Mouse (Mus musculus) retina, postnatal 1 day (tissue): ENCODE data around the gene B3galt4.
"Not testable (repeated sequence)": the region's sequence is repeated elsewhere in the genome, so short reads cannot be mapped to it uniquely, and the experiment has no call there.

ENCODE experiments used
- DNase-seq: peaks from one replicate; pipeline ENCODE4 v3.0.0-alpha.2; 2012

B3galt4 gene

DNA sequence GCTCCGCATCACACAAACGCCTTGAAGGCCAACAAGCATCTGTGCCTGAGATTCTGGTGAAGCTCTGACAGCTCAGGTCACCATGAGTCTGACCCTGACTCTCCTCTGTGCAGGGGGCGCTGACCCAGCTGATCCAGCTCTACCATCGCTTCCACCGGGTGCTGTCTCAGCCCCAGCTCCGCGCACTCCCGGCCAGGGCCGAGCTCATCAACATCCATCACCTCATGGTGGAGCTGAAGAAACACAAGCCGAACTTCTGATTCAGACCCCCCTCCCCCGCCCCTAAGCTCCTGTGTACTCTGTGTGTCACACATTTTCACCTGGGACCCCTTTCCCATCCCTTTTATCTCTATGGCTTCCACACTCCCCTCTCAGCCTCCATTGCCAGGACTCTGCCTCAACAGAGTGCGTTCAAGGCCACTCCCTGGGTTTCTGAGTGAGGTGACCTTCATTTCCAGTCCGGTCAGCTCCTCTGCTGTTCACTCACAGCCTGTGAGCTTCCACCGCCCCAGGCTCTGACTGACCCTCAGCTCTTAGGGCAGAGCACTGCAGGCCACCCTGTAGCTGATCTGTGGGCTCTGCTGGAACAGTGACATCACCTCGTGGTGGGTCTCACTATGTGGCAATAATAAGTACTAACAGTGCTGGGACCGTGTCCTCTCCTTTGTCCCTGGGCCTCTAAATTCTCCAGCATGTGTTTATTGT, 14.7 kb upstream of the B3galt4 start:
- DNase-seq: no peak

DNA sequence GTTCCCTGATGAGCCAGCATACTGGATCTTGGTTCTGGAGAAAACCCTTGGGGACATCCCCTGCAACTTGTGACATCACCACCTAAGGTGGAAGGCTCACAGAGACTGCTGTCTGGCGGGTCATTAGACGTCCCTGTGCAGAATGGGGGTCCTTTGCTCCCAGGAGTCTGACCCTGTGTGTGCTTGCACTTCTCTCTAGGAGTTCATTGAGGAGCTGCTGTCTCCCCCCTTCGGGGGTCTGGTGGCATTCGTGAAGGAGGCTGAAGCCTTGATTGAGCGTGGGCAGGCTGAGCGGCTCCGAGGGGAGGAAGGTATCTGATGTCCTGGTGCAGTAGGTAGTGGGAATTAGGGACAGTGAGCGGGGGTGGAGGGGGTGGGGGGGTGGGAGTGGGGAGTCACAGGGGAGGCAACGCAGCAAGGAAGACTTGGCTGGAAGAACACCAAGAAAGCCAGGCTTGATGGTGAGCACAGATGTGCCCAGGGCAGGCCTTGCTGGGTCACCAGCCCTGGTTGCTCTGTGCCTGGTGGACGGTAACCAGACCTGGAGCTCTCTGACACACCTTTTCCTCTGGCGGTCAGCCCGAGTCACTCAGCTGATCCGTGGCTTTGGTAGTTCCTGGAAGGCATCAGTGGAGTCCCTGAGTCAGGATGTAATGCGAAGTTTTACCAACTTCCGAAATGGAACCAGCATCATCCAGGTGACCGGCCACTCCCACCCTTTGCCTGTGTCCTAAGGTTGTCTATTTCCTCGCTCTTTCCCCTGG, 14.0 kb upstream of the B3galt4 start:
- DNase-seq: no peak

DNA sequence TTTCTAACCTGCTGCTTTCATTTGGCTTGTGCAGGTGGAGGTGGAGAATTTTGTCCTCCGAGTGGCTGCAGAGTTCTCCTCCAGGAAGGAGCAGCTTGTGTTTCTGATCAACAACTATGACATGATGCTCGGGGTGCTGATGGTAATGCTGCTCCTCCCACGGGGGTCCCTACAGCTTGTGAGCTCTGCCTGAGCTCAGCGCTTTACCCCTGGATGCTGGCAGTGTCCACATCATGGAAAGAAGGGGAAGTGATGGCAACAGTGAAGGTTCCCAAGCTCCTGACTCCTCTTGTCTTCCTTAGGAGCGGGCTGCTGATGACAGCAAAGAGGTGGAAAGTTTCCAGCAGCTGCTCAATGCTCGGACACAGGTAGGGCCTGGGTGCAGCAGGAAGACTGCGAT, 11.6 kb upstream of the B3galt4 start:
- no peak for DNase-seq

DNA sequence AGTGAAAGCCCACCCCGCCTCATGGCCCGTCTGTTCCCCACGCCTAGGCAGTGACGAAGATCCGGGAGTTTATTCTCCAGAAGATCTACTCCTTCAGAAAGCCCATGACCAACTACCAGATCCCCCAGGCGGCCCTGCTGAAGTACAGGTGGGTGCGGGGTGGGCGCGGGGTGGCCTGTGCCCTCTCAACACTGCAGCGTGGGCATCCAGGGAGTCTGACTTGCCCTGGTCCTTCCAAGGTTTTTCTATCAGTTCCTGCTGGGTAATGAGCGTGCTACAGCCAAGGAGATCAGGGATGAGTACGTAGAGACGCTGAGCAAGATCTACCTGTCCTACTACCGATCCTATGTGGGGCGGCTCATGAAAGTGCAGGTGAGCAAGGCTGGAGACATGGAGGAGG, 8.7 kb upstream of the B3galt4 start:
- DNase-seq: no peak

DNA sequence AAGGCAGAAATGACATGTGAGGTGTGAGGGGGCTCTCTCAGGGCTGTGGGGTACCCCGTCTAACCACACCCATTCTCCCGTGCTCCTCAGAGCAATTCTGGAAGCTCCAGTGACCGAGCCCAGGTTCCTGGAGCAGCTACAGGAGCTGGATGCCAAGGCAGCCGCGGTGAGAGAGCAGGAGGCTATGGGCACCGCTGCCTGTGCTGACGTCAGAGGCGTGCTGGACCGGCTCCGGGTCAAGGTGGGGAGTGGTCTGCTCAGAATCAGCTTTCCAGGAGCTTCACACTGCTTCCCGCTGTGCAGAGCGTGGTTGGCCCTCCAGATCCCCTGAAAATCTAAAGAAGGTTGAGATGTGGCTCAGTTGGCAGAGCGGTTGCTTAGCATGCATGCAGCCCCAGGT, 7.8 kb upstream of the B3galt4 start:
- DNase-seq: no peak

DNA sequence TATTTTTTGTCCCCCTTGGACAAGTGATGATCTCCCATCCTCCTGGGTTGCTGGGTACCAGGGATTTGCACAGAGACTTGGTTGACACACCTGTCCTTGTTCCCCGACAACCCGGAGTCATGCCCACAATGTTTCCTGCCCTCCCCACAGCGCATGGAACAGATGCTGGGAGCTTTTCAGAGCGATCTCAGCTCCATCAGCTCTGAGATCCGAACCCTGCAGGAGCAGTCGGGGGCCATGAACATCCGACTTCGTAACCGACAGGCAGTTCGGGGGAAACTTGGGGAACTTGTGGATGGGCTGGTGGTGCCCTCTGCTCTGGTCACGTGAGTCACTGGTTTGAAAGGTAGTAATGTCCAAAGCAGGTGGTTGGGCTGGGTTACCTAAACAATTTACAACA, 7.2 kb upstream of the B3galt4 start:
- DNase-seq: no peak

DNA sequence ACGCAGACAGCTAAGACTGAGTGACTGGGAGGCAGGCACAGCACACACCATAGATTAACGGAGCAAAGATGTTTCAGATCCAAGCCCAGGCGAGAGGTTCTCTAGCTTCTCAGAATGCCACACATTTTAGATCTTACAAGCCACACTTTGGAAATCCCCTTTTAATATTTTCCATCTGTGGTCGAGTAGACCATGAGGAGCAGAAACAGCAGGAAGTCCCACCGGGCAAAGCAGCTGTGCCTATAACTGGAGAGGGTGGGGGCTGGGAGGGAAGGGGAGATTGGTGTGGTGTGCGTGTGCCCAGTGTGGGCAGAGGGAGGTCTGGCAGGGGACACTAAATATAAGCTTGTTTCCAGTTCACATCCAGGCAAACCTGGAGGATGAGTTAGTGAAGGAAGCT, 6.2 kb upstream of the B3galt4 start:
- no peak for DNase-seq

DNA sequence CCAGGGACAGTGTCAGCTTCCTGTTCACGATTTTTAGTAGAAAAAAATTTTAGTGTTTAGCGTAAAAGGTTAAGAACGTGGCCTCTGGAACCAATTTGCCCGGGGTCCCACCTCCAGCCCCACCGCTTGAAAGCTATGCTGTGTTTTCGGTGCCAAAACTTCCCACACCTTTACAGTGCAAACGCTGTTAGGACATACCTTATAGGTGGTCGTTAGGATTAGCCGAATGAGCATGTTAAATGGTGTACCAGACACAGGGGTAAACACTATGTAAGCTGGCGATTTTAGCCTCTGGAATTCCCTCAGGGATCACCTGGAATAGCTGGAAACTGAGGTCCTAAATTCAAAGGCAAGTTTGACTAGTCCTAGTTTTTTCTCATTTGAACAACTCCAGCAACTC, 5.0 kb upstream of the B3galt4 start:
- no peak for DNase-seq

DNA sequence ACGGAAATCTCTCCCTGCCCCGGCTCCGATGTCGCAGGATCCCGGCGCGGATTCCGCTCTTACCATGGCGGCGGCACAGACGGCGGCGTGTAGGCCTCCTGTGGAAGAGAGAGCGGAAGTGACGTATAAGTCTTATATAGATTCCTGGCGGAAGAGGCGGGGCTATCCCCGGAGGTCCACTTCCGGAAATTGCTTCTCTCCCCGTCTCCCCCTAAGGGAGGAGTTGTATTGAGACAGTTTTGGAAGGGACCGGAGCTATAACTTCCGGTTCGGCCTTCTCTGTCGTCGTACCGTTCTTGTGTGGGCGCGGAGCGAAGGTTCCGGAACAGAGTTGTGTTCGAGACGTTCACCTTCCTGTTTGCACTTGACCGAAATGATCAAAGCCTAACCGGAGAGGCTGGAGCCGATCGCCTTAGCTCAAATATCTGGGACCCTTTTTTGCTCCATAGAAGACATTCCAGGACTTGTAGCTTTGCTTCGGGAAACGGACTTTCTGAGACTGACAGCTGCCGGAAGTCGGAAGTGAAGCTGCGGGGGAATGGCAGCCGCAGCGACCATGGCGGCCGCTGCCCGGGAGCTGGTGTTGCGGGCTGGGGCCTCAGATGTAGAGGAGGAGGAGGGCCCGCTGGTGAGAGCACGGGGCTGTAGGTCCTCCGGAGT, 4.4 kb upstream of the B3galt4 start, which contains the start of the genes Vps52 and Rps18:
Gene Vps52 (plus strand): TSS at position 258 of the 660 bp plus-strand sequence.
Gene Rps18 (minus strand): TSS at position 447 of the 660 bp plus-strand sequence.
- peak; percentile 99 for DNase-seq

DNA sequence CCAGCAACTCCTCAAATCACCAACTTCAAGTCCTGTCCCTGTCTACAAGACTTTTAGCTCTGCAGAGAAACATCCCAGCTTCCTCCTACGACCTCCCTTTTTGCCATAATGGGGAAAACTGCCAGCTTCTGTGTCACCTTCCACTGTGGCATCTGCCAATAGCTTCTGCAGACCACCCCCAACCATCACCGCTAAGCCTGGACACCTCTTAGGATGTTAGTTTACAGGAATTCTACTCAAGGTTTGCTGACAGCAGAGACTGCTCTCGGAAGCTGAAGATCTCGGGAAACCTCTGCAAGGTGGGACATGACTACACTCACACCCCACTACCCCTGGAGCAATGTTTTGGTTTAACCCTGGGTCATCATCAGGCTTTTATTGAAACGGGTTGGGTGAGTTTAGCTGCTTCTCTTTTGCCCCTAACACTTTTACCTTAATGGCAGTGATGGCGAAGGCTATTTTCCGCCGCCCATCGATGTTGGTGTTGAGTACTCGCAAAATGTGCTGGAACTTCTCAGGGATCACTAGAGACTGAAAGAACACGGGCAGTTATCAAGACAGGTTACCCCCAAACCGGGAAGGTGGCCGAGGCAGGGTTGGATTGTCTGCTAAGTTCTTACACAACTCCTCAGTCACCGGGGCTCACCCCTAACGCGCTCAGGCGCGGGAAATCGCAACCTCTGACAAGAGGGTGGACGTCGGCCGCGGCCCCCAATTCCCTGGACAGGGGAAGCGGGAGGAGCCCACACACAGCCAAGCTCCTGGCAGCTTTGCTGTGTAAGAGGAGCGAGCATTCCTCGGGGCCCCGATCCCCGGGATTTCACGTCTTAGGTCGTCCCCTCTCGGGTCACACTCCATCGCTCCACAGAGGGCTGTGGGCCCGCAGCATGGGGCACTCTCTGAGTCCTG, 3.6 kb upstream of the B3galt4 start:
- DNase-seq: no peak

DNA sequence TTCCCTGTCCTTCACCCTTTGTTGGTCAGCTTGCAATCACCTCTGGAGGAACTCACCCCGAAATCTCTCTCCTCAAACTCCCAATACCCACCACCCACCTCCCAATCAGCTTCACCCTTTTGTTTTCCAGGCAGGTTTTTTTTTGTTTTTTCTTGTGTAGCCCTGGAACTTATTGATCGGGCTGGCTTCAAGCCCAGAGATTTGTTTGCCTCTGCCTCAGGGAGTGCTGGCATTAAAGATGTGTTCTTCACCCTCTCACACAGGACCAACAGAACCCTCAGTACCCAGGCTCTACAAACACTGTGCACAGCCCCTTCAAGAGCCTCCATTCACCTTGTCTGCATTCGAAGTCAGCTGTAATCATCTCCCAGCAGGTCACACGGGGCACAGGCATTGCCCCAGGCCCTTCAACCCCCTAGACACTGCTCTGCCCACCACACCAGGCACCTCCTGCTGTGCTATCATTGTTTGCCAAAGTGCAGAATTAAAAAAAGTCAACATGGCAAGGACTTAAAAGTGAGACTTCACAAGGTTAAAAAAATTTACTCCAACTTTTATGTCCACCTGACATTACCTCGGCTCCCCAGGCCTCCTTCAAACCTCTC, 2.8 kb upstream of the B3galt4 start:
- DNase-seq: no peak

DNA sequence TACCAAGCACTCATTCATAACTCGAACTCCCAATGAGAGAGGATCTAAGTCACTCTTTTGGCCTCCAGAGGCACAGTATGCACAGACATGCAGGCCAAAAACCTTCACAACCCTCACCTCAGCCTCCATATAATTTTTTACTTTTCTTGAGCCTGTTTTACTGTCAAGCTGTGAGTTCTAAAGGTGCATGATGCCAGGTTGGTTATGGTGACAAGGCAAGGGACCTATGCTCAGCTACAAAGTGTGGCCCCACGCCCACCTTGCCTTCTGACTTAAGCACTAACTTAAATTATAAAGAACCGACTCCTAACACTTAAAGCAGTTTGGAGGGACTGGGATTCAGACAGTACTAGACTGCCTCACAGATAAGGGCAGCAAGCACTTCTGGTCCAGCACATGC, 2.0 kb upstream of the B3galt4 start:
- DNase-seq: no peak

DNA sequence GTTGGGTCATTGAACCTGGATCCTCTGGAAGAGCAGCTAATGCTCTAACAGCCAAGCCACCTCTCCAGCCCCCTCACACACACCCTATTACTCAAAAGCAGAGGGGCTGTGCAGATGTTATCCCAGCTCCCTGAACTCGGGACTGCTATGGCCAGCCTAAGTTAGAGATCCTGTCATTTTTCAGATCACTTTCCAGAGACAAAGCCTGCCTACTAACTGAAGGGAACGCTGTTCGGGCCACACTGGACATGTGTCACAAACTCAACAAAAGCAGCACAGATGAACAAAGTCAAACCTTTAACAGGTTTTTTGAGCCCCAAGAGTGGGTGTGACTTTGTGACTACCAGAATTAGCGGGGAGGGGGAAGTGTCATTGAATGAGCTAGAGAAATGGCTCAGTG, 1.6 kb upstream of the B3galt4 start:
- no peak for DNase-seq

DNA sequence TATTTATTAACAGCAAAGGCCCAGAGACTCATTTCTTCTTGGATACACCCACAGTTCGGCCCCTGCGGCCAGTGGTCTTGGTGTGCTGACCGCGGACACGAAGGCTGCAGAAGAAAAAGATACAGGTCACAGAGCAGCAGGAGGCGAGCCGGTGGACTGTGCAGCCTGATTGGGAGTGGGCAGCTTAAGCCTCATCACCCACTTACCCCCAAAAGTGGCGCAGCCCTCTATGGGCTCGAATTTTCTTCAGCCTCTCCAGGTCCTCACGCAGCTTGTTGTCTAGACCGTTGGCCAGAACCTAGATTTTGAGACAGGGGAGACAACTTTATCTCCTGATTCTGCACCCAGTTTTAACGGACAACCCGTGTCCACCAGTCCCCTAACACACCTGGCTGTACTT, 727 bp upstream of the B3galt4 start:
- not testable (repeated sequence) for DNase-seq

DNA sequence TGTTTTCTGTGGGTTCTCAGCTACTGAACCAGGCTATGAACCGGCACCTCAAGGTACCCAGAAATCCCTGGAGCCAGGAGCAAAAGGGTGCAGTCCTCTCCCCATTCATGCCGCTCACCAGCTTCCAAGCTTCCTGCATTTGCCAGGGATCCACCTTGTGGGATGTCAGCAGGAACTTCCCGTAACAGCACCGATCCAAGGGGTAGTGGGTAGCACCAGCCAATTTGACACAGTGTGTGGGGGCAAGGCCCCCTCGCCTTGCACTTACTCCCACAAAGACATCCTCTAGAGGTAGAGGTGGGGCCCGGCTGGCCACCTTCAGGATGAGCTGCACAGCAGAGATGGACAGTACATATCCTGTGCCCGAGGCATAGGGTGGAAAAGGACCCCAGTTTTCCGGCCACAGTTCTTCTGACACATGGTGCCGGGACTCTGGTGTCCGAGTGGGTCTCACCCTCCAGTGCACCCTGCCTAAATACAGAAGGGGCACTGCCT, 1.1 kb downstream of the B3galt4 start:
- no peak for DNase-seq

DNA sequence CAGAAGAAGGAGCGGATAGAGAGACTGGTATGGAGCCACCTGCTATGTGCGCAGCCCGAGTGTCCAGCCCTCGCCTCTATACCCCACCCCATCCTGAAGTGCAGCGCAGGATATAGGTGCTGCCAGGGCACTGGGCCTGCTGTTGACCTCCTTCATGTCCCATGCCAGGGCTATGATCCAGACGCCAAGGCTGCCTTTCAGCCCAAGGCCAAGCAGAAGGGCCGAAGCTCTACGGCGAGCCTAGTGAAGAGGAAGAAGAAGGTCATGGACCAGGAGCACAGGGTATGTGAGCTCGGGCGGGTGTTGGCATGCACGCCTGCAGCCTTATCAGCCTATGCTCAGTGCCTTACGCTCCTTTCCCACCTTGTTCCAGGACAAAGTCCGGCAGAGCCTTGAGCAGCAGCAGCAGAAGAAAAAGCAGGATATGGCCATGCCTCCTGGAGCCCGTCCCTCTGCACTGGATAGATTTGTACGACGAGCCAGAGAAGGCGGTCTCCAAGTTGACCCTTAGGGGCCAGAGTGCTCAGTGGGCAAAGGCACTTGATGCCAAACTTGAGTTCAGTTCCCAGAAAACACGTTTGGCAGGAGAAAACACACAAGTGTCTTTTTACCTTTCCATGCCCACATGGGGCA, 2.3 kb downstream of the B3galt4 start:
- no peak for DNase-seq

DNA sequence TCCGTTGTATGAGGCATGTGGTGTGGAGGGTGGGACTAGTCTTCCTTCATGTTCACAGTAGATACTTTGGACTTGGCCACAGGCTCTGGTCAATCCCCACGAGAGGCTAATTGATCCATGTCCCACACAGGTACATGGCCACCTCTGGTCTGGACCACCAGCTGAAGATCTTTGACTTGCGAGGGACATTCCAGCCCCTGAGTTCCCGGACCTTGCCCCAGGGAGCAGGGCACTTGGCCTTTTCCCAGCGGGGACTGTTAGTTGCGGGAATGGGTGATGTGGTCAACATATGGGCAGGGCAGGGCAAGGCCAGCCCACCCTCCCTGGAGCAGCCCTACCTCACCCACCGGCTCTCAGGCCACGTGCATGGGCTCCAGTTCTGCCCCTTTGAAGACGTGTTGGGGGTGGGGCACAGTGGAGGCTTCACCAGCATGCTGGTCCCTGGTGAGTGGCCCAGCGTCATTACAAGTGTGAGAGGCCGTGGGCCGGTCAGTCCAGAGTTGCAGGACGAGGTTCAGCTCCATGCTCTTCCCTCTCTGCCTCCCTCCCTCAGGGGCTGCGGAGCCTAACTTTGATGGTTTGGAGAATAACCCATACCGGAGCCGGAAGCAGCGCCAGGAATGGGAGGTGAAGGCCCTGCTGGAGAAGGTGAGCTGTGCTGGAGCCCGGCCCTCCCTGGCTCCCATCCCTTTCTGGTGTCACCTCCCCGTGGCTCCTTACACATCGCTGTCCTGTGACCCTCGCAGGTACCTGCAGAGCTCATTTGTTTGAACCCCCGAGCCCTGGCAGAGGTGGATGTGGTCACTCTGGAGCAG, 3.0 kb downstream of the B3galt4 start:
- DNase-seq: no peak

DNA sequence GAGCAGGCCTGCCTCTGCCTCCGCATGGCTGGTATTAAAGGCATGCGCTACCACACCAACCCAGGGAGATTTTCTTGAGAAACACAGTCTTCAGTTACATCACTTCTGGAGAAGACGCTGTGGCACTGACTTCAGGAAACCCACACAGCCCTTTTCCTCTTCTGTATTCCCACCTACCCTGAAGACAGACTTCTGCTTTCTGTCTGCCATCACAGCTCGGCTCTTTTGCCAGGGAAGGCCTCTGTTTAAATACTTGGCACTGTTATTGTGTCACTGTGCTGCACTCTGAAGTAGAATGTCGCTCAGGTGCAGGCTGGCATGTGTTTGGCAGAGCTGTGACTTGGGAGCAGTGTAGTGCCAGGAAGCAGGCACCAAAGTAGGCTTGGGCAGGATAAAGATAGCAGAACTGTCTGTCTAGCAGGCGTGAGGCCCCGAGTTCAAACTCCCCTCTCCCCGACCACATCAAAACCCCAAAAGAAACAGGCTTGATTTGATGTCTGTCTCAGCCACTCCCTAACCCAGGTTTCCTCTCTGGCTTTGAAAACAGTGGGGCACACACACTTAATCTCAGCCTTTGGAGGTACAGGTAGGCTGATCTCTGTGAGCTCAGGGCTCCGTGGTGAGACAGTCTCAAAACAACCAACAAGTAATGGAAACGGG, 3.7 kb downstream of the B3galt4 start:
- no peak for DNase-seq

DNA sequence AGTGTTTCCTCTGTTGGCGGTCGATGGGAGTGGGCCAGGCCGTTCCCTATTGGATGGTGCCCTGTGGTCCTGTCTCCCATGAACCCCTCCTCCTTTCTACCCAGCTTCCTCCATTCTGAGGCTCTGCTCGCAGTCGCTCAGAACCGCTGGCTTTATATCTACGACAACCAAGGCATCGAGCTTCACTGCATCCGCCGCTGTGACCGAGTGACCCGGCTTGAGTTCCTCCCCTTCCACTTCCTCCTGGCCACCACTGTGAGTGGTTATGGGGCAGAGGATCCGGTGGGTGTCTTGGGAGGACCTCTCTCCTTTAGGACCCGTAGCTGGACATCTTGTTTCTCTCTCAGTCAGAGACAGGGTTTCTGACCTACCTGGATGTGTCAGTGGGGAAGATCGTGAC, 7.8 kb downstream of the B3galt4 start:
- DNase-seq: no peak

DNA sequence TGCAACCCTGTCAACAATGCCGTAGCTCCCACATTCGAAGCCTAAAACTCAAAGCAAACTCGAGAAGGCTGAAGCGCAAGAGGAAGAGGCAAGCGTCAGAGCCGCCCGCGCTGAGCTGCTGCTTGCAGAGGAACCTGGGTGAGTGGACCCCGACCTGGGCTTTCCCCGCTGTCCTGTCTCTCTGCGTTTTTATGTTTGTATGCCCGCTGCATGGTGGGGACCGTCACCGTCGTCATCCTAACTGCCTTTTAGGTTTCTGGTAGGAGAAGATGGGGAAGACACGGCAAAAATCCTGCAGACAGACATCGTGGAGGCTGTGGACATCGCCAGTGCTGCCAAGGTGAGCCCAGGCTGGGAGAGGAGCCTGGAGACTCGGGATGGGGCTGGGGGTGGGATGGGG, 9.9 kb downstream of the B3galt4 start:
- DNase-seq: no peak
